Mouse (Mus musculus) embryonic facial prominence, embryonic 12.5 days (tissue): ENCODE measurements around the gene Ccdc122. TPM values are rescaled to one million over a fixed set of nuclear protein-coding genes. Genes with fewer than 3 reads are reported as not detected.

Experiments used
- polyA plus RNA-seq: library from polyadenylated mRNA; unstranded; fragments of >200 nt; fragmentation: Nextera tagmentation; extraction: Ambion mirVana; gene quantifications from 2 replicates; pipeline ENCODE4 v1.2.1, GENCODE M21; 2016

Gene Ccdc122
- polyA plus RNA-seq, 1 experiment from 2014 or later: 3.0 TPM

Other genes with a start within 250 kb of the Ccdc122 start
- 9.1 TPM in 2 replicates for gene Lacc1, start 132 bp downstream of the Ccdc122 start, polyA plus RNA-seq
- gene Enox1, start 120.0 kb downstream of the Ccdc122 start, polyA plus RNA-seq: 20.0 and 24.0 TPM in 2 replicates